Mouse (Mus musculus): ENCODE measurements around the gene Fbxl16. TPM values are rescaled to one million over a fixed set of nuclear protein-coding genes. Genes with fewer than 3 reads are reported as not detected.

Fbxl16 gene
- 1 to 10 TPM in 1 of 2 experiments, under 1 TPM in 1; 0.67 to 1.2 TPM for total RNA-seq (2021)

- intact Hi-C loops (cut with DNase I), result loop anchor here (10.0 kb wide), 1 partner anchor 214 kb away; no protein-coding TSS in a partner anchor
- peak; percentile 63 to 64 for DNase-seq
Observed at GRCm38 (mm10) chr17:25808789-25809605, at the start of gene Fbxl16. Gene Fbxl16, plus strand, starts transcription at chr17:25809085.

GRCm38 (mm10) chr17:25760148-25760547 lies 48.7 kb upstream of the Fbxl16 start:
- DNase-seq, result no peak
- intact Hi-C loops (cut with DNase I), result no loop called here

GRCm38 (mm10) chr17:25761561-25761970 lies 47.3 kb upstream of the Fbxl16 start:
- DNase-seq, result no peak
- intact Hi-C loops (cut with DNase I), result no loop called here

GRCm38 (mm10) chr17:25762591-25762990 lies 46.3 kb upstream of the Fbxl16 start:
- intact Hi-C loops (cut with DNase I), result no loop called here

GRCm38 (mm10) chr17:25765886-25766285 lies 43.0 kb upstream of the Fbxl16 start:
- intact Hi-C loops (cut with DNase I), result no loop called here
- no peak for DNase-seq

More at GRCm38 (mm10) chr17:25762591-25762990, 46.3 kb upstream of the Fbxl16 start:
- DNase-seq, result no peak

- no peak for DNase-seq
- intact Hi-C loops (cut with DNase I), result no loop called here
Observed at GRCm38 (mm10) chr17:25769331-25769730, 39.6 kb upstream of the Fbxl16 start.

- peak; percentile 98 to 99 for DNase-seq
- intact Hi-C loops (cut with DNase I), result loop anchor here (1.0 kb wide), 1 partner anchor 28 kb away; no protein-coding TSS in a partner anchor
Observed at GRCm38 (mm10) chr17:25773549-25774120, 35.2 kb upstream of the Fbxl16 start, which contains the start of gene Narfl. Gene Narfl, plus strand, starts transcription at chr17:25773776.

- no peak for DNase-seq
- intact Hi-C loops (cut with DNase I), result no loop called here
Observed at GRCm38 (mm10) chr17:25775318-25776062, 33.4 kb upstream of the Fbxl16 start.

- DNase-seq, result no peak
- intact Hi-C loops (cut with DNase I), result no loop called here
Observed at GRCm38 (mm10) chr17:25777948-25778347, 30.9 kb upstream of the Fbxl16 start.

- intact Hi-C loops (cut with DNase I), result no loop called here
- DNase-seq, result no peak
Observed at GRCm38 (mm10) chr17:25781339-25781738, 27.5 kb upstream of the Fbxl16 start.

GRCm38 (mm10) chr17:25783086-25783485 lies 25.8 kb upstream of the Fbxl16 start:
- DNase-seq, result peak; percentile 73 to 74
- intact Hi-C loops (cut with DNase I), result no loop called here

- DNase-seq, result no peak
- intact Hi-C loops (cut with DNase I), result no loop called here
Observed at GRCm38 (mm10) chr17:25783861-25784574, 24.9 kb upstream of the Fbxl16 start.

- intact Hi-C loops (cut with DNase I), result no loop called here
Observed at GRCm38 (mm10) chr17:25785281-25785745, 23.6 kb upstream of the Fbxl16 start, which contains the start of gene Haghl. Gene Haghl, minus strand, starts transcription at chr17:25785673.

GRCm38 (mm10) chr17:25786280-25786679 lies 22.6 kb upstream of the Fbxl16 start, which contains the start of gene Ccdc78:
Gene Ccdc78, plus strand, starts transcription at chr17:25786580.
- DNase-seq, result no peak
- intact Hi-C loops (cut with DNase I), result no loop called here

More at GRCm38 (mm10) chr17:25785281-25785745, 23.6 kb upstream of the Fbxl16 start, which contains the start of gene Haghl:
- peak; percentile 97 to 98 for DNase-seq

GRCm38 (mm10) chr17:25786781-25787504 lies 21.9 kb upstream of the Fbxl16 start:
- intact Hi-C loops (cut with DNase I), result no loop called here
- DNase-seq, result no peak

- intact Hi-C loops (cut with DNase I), result no loop called here
- no peak for DNase-seq
Observed at GRCm38 (mm10) chr17:25791320-25791842, 17.5 kb upstream of the Fbxl16 start.

- intact Hi-C loops (cut with DNase I), result no loop called here
- DNase-seq, result peak; percentile 89 to 94
Observed at GRCm38 (mm10) chr17:25791843-25792527, 16.9 kb upstream of the Fbxl16 start.

GRCm38 (mm10) chr17:25792615-25793014 lies 16.3 kb upstream of the Fbxl16 start, which contains the start of gene Fam173a:
Gene Fam173a, minus strand, starts transcription at chr17:25792901.
- intact Hi-C loops (cut with DNase I), result no loop called here
- DNase-seq, result peak; percentile 89
